Mouse (Mus musculus): ENCODE results near the gene Mylpf.

DNA sequence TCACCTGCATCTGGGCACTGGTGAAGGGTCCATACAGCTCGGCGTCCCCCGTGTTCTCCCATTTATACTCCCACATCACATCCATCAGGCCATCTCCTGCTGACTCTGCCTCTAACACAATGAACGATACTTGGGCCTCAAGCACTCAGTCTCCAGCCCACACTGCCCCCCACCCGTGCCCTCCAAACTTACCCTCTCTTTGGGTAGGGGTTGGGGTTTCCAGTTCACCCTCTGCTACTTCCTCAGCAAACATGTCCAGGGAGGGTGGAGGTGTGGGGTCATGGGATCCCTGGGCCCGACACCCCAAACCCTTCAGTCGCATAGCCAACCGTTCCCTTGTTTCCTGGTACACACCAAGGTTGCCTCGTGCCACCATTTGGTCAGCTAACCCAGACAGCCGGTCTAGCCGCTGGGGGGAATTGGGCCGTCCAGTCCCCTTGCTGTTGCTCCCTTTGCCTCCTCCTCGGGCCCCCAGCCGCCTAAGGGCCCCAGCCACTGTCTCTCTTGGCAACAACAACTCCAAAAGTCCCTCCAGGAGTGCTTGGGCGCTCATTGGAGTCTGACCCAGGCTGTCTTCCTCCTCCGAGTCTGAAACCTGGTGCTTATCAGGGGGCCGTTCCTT, 14.6 kb upstream of the Mylpf start:
- TF ChIP-seq CTCF (IDR thresholded peaks at IDR 0.05; ENCODE audit: low read depth) (no peak), EP300 (IDR thresholded peaks at IDR 0.05; ENCODE audit: low read depth) (no peak)
